Mouse (Mus musculus) ES-Bruce4 (cell line): ENCODE measurements around the gene Coro2a.
"Not testable (repeated sequence)": the region's sequence is repeated elsewhere in the genome, so short reads cannot be mapped to it uniquely, and the experiment has no call there.

Experiments
- CTCF ChIP-seq: IDR thresholded peaks from one replicate; pipeline ENCODE4 v1.8.1; 2011; ENCODE audit warnings: low read depth, low read length
- EP300 ChIP-seq: IDR thresholded peaks from 2 replicates; pipeline ENCODE4 v1.6.1; 2011; ENCODE audit warnings: low read depth, low read length; ENCODE audit not compliant: insufficient read depth
- POLR2A ChIP-seq: IDR thresholded peaks from one replicate; pipeline ENCODE4 v1.8.1; 2011; ENCODE audit warnings: low read length; ENCODE audit not compliant: insufficient read depth

GRCm38 (mm10) chr4:46580799-46581243, 21.2 kb downstream of the Coro2a start:
- TF ChIP-seq EP300, POLR2A, CTCF: not testable (repeated sequence)
